Mouse (Mus musculus): ENCODE data around the gene Gdf7.

The Gdf7 gene

DNA sequence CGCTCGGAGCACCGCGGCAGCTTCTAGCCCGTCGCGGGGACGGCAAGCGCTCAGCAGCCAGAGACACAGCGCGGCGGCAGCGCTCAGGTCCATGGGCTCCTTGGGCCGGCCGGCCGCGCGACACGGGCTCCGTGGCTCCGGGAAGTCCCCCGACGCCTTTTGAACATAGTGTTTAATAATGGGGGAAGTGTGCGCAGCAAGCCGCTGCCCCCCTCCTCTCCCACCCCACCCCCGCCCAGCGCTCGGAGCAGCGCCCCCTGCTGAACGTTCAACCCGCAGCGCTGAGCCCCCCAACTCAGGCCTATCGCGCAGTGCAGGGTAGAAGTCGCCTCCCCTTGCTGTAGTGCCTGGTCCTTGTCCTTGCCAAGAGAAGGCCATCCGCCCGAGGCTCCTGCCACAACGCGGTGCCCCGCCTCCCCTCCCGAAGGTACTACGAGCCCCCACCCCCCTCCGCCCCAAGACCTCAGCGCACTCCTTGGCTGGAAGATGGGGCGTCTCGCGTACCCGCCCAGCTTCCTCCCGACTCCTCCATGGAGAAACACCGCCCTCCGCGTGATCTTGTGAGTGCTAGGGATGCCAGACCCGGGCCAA is at the start of gene Gdf7:
Gene Gdf7, minus strand, starts transcription at position 114 of the 591 bp plus-strand sequence.
- DNase-seq (ENCODE audit: low spot score): peak; percentile 47

DNA sequence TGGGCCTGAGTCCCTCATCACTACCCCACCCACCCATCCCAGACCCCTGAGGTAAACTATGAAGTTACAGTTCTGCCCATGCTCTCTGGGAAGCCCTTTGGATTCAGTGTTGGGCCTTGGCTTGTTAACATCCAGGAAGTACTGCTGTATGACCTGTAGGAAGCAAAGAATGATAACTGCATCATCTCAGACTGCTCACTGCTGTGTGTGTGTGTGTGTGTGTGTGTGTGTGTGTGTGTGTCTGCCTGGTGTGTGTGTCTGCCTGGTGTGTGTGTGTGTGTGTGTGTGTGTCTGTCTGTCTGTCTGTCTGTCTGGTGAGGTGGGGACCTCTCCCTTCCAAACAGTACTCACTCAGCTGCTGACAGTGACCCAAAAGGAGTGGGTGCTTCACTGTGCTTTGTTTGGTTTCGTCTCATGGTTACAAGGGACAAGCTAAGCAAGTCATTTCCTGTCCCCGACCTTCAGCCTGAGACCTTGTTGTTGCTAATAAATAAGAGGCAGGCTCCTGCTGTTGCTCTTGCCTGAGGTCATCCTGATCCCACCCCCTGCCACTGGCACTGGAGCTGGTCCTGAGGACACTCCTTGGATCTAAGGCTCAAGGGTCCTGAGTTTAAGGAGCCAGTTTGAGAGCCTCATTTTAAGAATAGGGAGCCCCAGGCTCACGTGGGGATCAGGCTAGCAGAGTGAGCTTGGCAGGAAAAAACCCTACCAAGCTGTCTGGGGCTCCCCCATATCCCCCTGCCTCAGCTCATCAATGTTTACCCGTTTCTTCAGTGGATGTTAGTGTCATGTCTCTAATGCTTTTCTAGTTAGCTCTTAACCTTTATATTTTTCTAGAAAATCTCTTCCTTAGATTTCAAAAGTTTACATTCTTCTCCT is 49.5 kb upstream of the Gdf7 start:
- DNase-seq (ENCODE audit: low spot score): peak; percentile 53

DNA sequence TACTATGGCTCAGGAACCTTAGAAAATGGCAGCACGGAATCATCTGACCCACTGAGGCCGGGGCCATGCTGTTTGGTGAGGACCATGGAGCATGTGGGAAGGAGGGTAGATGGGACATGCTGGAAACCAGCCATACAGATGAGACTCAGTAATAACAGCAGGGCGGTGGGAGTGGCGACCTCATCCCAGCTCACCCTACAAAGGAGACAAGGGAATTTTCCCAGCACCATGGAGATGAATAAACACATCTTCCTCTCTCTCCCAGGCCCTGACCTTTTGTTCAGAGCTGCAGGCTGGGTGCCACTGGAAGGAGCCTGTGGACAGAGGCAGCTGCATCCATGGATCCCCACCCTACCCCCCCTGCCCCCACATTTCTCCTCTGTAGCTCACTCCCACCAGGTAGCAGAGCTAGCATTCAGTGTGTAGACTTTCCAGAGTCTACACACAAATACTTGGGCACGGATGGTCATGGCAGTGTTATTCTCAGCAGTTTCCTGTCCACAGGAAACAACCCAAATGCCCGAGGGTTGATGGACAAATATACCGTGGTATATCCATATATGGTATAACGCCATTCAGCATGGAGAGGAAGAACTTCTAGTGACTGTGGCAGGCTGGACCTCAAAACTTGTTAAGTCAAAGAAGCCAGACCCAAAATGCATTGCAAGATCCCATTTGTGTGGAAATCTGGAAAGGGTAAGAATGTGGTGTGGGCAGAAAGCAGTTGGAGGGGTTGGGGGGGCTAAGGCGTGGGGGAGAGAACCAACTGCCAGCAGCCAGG is 47.2 kb upstream of the Gdf7 start:
- DNase-seq (ENCODE audit: low spot score): peak; percentile 51

DNA sequence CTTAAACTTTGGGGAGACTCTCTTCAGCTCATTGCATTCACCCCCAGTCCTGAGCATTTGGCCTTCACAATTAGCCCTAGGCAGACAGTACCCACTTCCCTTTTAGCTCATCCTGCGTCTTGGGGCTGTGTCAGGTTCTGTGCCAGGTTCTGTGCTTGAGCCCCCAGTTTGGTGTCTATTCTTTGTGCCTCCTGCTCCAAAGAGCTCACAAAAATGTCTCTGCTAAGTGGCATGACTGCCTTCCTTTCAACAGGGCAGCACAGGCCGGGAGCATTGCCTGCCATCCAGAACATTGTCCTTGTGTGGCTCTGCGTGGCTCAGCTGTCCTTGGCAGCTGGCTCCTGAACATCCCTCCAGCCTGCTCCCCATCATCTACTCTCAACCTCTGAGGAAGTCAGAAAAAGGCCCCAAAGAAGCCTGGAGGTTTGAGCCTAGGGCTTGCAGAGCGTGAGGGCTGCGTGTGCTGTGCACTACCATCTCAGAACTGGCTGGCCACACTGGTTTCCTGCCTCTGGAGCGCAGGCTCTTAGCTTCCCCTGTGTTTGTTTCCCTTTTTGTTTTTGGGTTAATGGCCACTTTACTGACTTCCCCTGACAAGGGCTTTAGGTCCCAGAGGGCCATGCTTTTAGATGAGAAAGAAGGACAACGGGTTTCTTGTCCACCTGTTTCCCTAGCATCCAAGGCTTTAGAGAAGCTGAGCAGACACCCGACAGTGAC is 46.1 kb upstream of the Gdf7 start:
- no peak for DNase-seq (ENCODE audit: low spot score)

DNA sequence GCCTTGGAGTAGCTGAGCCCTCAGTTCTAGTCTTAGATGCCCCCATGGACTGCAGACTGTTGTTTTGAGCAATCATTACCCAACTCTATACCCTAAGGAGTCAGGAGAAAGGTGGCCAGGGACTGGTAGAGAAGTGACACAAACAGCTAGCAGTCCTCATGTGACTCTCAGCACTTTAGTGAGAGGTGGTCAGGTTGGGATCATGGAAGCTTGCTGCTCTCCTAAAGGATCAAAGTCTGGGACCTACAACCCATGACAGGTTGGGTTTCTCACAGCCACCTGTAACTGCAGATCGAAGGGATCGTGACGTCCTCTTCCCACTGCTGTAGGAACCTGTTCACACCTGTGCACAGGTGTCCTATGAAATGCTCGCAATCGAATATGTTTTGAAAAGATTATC is 43.8 kb upstream of the Gdf7 start:
- DNase-seq (ENCODE audit: low spot score): no peak

DNA sequence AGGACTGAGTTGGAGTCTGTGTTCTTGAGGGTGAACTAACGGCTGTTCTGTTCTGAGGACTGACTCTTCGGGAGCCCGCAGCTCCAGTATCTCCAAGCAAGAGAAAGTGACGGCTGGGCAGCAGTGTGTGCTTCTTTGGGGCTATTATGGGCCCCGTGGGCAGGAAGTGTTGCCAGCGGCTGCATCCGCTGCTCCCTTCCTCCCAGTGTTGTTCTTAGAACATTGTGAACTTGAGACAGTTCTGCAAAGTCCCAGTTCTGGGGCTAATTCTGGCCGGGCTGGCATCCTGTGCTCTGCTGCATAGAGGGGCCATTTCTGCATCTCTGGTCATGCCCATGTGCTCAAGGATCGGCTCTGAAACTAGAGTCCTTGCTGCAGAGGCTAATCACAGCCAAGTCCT is 43.1 kb upstream of the Gdf7 start:
- no peak for DNase-seq (ENCODE audit: low spot score)

DNA sequence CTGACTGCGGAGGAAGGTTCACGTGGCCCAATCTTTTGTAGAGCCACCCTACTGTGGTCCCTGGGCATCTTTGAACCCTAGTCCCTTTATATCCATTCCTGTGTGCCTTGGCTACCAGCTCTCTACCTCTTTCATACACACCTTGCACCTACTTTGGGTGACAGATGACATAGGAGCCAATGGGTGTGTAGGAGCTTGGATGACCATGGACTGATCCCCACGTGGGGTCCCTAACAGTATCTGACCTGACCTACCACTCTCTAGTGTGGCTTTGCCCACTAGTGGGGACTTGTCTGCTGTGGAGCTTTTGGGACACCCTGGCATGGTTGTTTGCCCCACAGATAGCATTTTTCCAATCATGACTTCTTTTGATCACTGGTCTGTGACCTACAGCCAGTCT is 41.6 kb upstream of the Gdf7 start:
- DNase-seq (ENCODE audit: low spot score): no peak

DNA sequence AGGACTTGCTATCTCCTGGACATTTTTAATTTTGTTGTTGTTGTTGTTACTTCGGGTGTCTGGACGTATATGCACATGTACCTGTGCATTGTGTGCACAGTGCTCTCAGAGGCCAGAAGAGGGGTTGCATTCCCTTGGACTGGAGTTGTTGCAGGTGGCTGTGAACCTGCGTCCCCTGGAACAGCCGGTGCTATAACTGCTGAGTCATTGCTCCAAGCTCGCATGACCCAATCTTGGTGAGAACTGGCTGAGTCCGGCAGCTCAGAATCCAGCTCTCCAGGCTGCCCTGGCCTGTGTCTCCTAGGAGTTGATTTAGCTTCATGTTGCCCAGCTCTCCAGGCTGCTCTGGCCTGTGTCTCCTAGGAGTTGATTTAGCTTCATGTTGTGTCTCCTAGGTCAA is 39.3 kb upstream of the Gdf7 start:
- no peak for DNase-seq (ENCODE audit: low spot score)

DNA sequence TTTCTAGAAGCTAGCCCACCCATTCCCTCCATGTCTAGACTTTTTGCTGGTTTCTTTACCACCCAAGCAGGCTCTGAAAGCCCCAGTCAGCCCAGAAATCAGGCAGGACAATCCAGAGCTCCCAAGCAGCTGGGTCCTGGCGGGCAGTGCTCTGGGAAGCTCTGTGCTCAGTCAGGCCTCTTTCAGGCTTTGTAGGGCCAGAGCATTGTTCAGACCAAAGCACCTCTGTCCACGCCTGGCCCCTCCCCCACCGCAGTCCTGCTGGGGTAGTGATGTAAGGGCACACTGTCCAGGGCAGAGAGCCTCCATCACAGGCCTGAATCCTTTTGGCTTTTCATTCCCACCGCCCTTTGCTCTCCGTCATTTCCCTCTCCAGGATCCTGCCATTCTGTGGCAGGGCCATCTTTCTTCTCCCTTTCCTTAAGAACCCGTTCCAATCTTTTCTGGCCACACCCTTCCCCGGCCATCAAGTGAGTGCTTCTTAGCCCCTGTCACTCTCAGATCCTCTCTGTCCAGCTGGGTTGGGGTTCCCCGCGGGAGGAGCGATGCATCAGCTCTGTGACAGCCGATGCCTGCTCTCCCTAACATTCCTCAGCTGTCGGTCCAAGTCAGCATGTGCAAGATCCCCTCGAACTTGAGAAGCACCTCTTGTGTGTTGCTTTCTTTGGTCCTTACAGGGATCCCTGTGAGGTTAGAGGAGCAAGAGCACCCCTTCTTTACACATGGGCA is 38.0 kb upstream of the Gdf7 start:
- DNase-seq (ENCODE audit: low spot score): peak; percentile 69

DNA sequence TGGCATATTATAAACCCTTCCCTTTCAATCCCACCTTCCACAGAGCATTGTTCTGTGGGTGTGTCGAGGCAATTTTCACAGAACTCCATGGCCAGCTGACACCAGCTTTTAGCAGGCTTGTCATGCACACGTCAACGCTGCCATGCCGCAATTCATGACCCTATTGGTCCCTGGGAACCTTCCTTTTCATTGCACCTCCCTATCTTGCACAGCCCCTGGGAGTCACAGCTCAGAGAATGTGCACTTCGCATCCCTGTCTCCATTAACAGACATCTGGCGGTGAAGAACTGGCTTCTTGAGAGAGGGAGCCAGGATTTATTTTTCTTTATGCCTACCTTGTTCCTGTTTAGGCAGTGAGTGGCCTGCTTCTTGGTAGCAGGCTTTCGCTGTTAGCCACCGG is 37.2 kb upstream of the Gdf7 start:
- DNase-seq (ENCODE audit: low spot score): no peak

DNA sequence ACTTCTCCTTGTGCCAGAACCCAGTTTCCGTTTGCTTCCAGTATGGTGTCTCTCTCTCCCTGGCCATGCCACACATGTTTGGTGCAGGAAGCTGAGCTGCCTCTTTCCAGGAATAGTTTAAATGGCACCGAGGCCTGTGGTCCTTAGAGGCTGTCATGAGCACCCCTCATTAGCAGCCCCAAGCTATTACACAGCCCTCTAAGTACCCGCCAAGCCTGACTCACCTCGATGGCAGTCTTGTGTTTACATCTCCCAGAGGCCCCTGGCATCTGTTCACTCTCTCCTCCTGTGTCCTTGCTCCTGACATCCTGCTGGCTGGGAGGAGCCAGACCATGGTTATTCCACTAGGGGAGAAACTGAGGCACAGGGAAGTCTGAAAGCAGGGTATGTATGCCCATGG is 36.7 kb upstream of the Gdf7 start:
- DNase-seq (ENCODE audit: low spot score): no peak

DNA sequence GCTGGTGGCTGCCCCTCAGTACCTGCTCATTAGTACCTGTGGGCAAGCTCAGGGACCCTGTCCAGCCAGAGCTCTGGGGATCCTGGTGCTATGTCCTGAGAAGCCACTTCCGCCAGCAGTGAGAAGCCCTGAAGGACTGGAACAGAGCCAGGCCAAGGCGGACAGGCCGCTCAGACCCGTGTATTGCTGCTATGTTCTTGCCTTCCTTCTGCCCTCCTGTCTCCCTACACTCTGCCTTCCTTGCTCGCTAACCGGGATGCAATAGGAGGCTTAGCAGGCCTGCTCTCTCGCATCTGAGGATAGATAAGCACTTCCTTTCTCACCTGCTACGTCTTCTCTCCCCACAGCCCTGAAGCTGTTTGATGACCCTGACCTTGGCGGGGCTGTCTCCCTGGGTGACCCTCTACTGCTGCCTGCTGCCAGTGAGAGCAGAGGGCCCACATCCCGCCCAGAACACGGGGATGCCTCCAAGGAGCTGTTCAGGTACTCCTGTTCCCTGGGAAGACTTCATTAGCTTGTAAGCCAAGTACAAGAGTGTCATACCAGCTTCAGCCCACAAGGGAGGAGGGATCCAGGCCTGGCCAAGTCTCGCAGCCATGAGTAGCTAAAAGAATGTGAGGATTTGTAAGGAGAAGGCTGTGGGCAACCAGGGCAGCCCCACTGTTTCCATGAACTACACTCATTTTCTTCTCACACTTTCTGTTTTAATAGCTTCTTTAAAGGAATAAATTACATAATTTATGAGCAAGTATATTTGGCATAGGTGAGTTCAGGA is 35.7 kb upstream of the Gdf7 start:
- DNase-seq (ENCODE audit: low spot score): no peak

DNA sequence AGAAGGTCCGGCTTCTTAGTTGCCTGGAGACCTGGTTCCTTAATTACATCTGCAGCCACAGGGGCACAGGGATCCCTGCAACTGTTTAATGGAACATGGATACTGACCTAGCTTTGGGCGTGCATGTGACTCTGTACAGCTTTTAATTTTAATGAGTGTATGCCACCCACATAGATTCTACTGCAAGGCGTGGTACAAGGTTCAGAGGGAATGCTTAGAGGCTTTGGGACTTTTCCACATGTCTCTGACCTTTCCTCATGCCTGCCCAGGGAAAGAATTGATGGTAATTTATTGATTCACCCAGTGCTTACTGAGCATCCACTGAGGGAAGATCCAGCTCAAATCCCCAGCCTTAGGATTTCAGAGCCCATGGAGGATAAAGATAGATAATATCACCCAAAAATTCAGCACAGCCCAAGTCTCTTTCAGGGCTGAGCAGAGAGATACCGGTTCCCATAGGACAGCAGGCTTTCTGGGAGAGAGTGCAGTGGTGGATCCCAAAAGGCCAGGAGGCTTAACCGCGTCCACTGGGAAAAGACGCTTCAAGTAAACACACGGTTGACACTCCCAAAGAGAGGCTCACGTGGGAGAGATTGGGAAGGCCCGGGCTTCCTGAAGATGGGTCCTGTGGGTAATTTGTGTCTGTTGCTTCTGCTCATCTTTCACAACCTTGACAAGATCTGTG is 35.0 kb upstream of the Gdf7 start:
- DNase-seq (ENCODE audit: low spot score): no peak

DNA sequence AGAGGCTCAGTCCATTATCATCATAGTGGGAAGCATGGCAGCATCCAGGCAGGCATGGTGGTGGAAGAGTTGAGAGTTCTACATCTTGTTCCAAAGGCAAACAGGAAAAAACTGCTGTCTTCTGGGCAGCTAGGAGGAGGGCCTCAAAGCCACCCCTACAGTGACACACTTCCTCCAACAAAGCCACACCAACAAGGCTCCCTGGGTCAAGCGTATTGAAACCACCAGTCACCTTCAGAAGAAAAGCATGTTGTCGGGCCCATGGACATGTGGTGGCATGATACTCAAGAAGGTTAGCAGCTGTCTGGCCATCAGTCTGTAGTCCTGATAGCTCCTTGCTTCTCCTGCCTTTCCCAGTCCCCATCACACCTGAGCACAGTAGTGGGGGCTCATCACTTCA is 33.7 kb upstream of the Gdf7 start:
- no peak for DNase-seq (ENCODE audit: low spot score)

DNA sequence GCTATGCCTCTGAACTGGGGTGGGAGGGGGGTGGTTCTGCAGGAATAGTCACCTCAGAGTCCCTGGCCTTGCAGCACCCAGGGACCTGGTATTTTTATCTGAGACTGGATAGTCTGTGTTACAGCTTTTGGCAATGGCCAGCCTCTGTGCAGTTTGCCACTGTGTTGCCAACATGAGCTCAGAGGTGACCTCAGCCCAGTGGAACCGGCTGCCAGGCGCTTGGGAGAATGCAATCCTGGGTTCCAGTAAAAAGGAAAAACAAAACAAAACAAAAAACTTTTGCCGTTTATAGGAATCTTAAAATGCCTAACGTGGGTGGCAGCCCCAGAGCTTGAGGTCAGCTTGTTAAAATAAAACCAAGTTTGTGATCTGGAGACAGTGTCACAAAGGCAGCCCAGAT is 32.5 kb upstream of the Gdf7 start:
- DNase-seq (ENCODE audit: low spot score): no peak

DNA sequence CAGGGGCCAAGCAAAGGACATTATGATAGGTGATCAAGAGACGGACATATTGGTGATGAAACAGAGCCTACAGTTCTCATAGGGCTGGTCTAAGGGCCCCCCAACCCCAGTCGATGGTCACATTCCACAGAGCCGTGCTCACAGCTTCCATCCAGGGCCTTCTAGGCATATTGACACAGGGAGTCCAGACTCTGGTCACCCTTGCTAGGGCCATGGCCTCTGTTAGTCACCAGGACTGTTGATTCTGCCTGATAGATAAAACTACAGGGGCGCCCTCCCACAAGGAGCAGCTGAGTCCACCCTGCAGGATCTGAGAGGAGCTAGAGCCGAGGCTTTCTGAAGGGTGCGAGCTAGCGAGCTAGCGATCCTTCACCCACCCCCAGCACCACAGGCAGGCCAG is 31.9 kb upstream of the Gdf7 start:
- DNase-seq (ENCODE audit: low spot score): no peak

DNA sequence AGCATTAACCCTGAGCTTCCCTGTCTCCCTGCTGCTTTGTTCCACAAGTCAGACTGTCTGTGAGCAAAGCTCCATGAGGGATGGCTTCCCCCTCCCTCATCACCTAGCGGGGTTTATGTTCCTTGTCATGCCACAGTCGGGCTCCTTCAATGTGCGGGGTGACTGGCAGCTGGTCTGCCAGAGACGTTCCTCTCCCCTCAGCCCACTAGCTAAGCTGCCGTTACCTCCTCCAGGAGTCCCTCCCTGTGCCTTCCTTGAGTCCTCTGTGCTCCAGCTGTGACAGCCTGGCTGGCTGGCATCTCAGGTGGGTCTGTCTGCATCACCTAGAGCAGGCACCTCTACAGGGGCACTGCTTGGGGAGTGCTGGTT is 30.4 kb upstream of the Gdf7 start:
- no peak for DNase-seq (ENCODE audit: low spot score)

DNA sequence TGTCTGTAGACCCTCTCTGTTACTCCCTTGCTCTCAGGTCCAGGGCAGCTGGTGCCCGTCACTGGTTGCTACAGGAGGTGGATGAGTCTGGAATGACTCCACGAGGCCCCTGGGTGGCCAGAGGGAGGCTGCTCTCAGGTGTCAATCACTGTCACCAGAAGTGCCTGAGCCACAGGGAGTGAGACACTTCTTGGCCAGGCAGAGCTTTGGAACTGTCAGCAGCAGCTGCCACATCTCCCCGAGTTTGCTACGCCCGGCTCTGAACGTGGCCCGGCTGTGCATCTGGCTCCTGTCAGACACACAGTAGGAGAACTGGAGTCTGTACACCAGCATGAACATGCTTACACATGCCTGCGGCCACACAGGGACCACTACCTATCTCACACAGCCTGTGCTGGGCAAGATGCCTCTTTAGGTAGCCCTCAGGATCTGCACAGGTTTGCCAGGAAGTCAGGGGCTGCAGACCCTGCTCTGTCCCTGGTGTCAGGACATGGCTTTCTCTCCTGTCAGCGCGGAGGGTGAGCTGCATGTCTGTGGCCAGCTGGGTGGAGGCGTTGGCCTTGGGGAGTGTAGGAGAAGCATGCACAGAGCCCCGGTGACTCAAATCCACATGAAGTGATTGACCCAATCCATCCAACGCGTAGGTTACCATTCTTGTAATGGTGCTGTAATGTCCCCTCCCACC is 29.9 kb upstream of the Gdf7 start:
- no peak for DNase-seq (ENCODE audit: low spot score)

DNA sequence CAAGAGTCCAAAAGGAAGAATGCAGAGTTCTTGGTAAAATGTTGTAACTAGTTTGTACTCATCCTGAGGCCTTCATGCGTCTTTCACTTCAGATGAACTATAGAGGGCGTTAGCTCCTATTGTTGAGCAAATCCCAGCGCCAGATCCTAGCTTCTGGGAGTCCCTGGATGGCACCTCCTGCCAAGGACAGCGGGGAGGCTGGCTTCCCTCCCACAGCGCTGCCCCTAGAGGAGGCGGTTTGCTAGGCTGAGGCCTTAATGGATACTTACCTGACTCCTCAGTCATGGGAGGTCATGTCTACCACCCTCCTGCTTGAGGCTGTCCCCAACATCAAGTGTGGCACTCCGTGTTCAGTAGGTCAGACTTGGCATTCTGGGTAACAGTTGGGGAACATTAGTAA is 27.5 kb upstream of the Gdf7 start:
- DNase-seq (ENCODE audit: low spot score): no peak

DNA sequence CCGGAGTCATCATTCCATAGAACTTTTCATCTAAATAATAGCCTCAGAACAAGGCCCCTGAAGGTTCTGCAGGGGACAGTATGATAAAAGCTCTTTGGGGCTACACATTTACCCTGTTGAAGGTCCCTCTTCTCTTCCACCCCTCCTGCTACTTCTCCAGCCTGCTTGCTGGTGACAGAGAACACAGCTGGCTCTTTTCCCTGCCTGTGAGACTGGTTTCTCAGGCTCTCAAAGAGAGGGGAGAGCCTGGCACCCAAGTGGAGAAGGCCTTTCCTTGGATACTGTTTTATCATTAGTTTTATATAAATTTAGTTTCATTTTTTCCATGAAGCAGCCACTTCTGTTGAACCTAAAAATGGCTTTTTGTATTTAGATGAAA is 25.9 kb upstream of the Gdf7 start:
- DNase-seq (ENCODE audit: low spot score): no peak
